Mouse (Mus musculus) erythroblast, embryonic 14.5 days (primary cell): Measurements from ENCODE around the gene Usp30. TPM values are rescaled to one million over a fixed set of nuclear protein-coding genes. Genes with fewer than 3 reads are reported as not detected.
A peak's percentile ranks its signal among the peaks of the same experiment; 100 is the strongest.

Experiments
- H3K27me3 ChIP-seq: 2 replicates; pipeline ENCODE4 v1.6.1; 2012; ENCODE audit warnings: inconsistent platforms; ENCODE audit not compliant: control insufficient read depth
- H3K36me3 ChIP-seq: 2 replicates; pipeline ENCODE4 v1.6.1; 2012; ENCODE audit warnings: mild to moderate bottlenecking, inconsistent platforms; ENCODE audit not compliant: control insufficient read depth
- H3K4me1 ChIP-seq: 2 replicates; pipeline ENCODE4 v1.6.1; 2012; ENCODE audit warnings: inconsistent platforms; ENCODE audit not compliant: control insufficient read depth
- H3K4me3 ChIP-seq: replicated peaks from 2 replicates; pipeline ENCODE3; 2012; ENCODE audit warnings: moderate library complexity, mild to moderate bottlenecking, inconsistent platforms
- H3K9me3 ChIP-seq: 2 replicates; pipeline ENCODE4 v1.6.1; 2012; ENCODE audit warnings: low read length, inconsistent platforms, mixed read lengths; ENCODE audit not compliant: control insufficient read depth
- GATA1 ChIP-seq: IDR thresholded peaks from 2 replicates; pipeline ENCODE4 v1.6.1; 2012; ENCODE audit warnings: low read length, inconsistent platforms, mixed read lengths
- TAL1 ChIP-seq: IDR thresholded peaks from 3 replicates; pipeline ENCODE4 v1.6.1; 2012; ENCODE audit warnings: low read length, inconsistent platforms, mixed read lengths
- polyA plus RNA-seq: library from polyadenylated mRNA; stranded (reverse); fragments of >175 nt; gene quantifications from 2 replicates; pipeline ENCODE4 v1.2.3, GENCODE M21; 2012

Gene Usp30
- polyA plus RNA-seq, 1 experiment = 0.10 TPM

DNA sequence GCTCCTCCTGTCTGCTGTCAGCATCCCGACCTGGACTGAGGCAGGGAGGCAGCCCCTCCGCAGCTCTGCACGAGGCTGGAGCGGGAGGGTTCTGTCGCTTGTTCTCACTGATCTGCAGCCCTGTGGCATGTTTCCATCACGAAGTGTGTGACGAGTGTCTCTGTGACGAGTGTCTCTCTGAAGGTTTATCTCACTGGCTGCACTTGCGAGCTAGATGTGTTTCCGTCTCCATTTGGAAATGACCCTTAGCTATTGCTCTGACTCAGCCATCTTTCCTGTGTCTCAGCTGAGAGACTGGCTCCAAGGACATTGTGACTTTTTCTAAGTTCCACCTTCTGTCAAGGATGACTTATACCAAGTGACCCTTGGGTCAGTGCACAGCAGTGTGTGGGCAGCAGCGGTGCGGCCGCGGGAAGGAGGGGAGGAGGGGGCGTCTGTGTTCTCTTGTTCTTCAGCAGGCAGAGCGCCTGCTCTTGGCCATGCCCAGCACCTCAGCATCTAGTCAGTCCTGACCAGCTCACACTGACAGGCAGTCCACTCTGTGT, 41.2 kb downstream of the Usp30 start:
- Histone ChIP-seq H3K27me3 (no peaks in the 10 kb centered on the region), H3K9me3 (peaks cover 3% of the 10 kb centered on the region; the same call in 1 of the 2 replicates), H3K4me1 (no peaks in the 10 kb centered on the region), H3K4me3 (no peak overlapping the region), H3K36me3 (peaks cover 66% of the 10 kb centered on the region)
- no peak for TF ChIP-seq TAL1
- no peak for TF ChIP-seq GATA1

DNA sequence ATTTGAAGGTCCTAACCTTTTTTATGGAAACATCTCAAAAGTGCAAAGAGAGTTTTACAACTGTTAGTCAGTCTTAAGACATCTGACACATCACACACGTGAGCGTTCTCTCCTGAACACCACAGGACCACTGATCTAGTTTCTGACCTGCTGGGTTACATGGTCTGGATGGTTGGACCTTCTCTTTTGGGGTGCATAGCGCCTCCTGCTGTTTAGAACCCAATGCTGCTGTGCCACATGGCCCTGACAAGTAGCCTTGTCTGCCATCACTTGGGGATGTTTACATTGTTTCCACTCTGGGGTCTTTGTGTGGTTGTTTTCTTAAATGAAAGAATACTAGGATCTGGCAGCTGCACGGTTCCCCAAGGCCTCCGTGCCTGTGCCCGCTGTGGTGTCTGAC, 48.1 kb downstream of the Usp30 start:
- Histone ChIP-seq H3K4me1 (no peaks in the 10 kb centered on the region; the same call in 1 of the 2 replicates), H3K36me3 (peaks cover 65% of the 10 kb centered on the region), H3K4me3 (no peak overlapping the region), H3K27me3 (no peaks in the 10 kb centered on the region), H3K9me3 (peaks cover 3% of the 10 kb centered on the region; the same call in 1 of the 2 replicates)
- TF ChIP-seq GATA1 = no peak
- TF ChIP-seq TAL1 = no peak

- H3K4me3 ChIP-seq = no peak overlapping the region
- no peaks in the 10 kb centered on the region; the same call in 1 of the 2 replicates for H3K4me1 ChIP-seq
- no peaks in the 10 kb centered on the region for H3K27me3 ChIP-seq
- TF ChIP-seq GATA1 = no peak
- TF ChIP-seq TAL1 = no peak
- peaks cover 57% of the 10 kb centered on the region for H3K36me3 ChIP-seq
- H3K9me3 ChIP-seq = no peaks in the 10 kb centered on the region
Observed at GRCm38 (mm10) chr5:114115030-114115429, 49.8 kb downstream of the Usp30 start.

DNA sequence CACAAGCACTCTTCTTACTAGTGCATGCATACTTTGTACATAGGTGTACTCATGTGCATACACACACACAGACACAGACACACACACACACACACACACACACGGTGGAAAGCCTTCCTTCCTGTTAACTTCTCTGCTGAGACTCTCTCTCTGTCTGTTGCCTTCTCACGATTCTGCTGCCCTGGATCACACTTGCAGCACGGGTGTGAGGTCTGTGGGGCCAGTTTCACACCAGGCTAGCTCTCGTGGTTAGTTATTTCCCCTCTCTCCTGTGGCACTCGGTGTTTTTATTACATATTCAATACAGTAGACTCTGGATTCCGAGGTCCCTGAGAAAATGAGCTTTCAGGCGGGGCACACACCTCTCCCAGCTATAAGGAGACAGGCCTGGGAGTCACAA, 51.3 kb downstream of the Usp30 start:
- no peaks in the 10 kb centered on the region for H3K9me3 ChIP-seq
- no peaks in the 10 kb centered on the region for H3K27me3 ChIP-seq
- no peaks in the 10 kb centered on the region; the same call in 1 of the 2 replicates for H3K4me1 ChIP-seq
- H3K4me3 ChIP-seq = no peak overlapping the region
- TF ChIP-seq GATA1 = no peak
- peaks cover 62% of the 10 kb centered on the region for H3K36me3 ChIP-seq

DNA sequence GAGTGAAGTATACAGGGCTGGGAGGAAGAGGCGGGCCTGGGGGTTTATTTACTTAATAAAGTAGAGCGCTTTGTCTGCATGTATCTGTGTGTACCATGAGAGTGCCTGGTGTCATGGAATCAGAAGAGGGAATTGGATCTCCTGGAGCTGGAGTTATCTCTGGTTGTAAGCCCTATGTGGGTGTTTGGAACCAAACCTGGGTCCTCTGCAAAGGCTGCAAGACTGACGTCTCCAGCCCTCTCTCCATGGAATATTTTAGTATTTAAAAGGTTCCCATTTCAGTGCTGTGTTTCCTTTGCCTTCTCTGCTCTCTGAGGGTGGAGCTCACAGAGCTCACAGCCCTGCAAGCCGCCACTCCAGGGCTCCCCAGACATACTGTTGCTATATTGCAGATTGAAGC, 54.5 kb downstream of the Usp30 start:
- no peak for TF ChIP-seq GATA1
- no peak for TF ChIP-seq TAL1
- H3K36me3 ChIP-seq = peaks cover 69% of the 10 kb centered on the region
- H3K4me1 ChIP-seq = peaks cover 6% of the 10 kb centered on the region
- H3K4me3 ChIP-seq = no peak overlapping the region
- no peaks in the 10 kb centered on the region for H3K9me3 ChIP-seq
- H3K27me3 ChIP-seq = no peaks in the 10 kb centered on the region

GRCm38 (mm10) chr5:114126008-114126407, 60.7 kb downstream of the Usp30 start:
- Histone ChIP-seq H3K4me1 (peaks cover 54% of the 10 kb centered on the region), H3K4me3 (no peak overlapping the region), H3K9me3 (no peaks in the 10 kb centered on the region), H3K27me3 (no peaks in the 10 kb centered on the region), H3K36me3 (peaks cover 47% of the 10 kb centered on the region)
- TF ChIP-seq GATA1 = no peak
- no peak for TF ChIP-seq TAL1

DNA sequence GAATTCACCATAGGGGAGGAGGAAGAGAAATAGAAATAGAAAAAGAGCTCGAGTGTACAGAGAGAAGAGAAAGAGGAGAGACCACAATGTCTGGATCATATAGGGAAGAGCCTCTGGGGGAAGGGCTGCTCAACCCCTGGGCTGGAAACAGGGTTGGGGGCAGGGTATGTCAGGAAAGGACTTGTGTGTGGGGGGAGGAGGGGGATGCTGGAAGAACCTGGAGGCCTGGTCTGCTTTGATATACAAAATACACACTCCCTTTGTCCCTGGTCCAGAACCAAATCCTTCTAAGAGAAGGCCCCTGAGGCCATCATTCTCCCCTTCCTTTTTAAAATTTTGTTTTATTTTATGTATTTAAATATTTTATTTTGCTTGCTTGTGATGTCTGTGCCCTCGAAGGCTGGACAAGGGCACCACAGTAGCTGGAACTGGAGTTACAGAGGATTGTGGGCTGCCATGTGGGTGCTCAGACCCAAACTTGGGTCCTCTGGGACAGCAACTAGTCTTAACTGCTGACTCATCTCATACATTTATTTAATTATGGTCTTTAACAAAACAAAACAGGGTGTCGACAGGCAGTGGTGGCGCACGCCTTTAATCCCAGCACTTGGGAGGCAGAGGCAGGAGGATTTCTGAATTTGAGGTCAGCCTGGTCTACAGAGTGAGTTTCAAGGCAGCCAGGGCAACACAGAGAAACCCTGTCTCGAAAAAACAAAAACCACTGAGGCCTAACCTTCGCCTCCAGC, 61.4 kb downstream of the Usp30 start:
- no peaks in the 10 kb centered on the region for H3K27me3 ChIP-seq
- peaks cover 61% of the 10 kb centered on the region for H3K4me1 ChIP-seq
- H3K36me3 ChIP-seq = peaks cover 41% of the 10 kb centered on the region
- H3K9me3 ChIP-seq = no peaks in the 10 kb centered on the region
- peak overlapping the region; percentile 81 for H3K4me3 ChIP-seq
- TF ChIP-seq TAL1 (no peak), GATA1 (no peak)

- TF ChIP-seq GATA1 (no peak), TAL1 (no peak)
- Histone ChIP-seq H3K36me3 (peaks cover 38% of the 10 kb centered on the region), H3K4me3 (peak within 1 kb of the TSS; percentile 81), H3K9me3 (no peaks in the 10 kb centered on the region), H3K27me3 (no peaks in the 10 kb centered on the region), H3K4me1 (peaks cover 65% of the 10 kb centered on the region)
Observed at GRCm38 (mm10) chr5:114127374-114128349, 62.4 kb downstream of the Usp30 start, which contains the start of gene Alkbh2. TSS of gene Alkbh2 (minus strand) at chr5:114128218.
